ENCODE assay signal across 20 mouse cellular contexts in the genomic region with DNA sequence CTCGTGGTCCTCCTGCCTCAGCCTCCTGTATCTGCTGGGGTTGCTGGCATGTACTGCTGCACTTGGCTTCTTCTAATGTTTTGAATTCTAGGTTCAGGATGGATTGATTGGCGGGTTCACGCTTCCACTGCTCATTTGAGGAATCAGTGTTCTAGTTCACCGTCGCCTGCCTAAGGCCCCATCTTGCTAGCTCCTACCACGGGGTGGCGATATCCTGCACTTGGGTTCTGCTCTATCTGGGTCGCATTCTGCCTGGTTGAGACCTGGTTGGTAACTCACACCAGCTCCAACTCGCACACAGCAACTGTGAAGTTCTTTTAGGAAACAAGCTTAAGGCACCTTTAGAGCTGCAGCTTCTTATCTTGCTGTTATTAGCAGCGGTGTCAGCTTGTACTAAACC. TPM values are rescaled to one million over a fixed set of nuclear protein-coding genes. Genes with fewer than 3 reads are reported as not detected.
DNase-seq lines count a peak whose midpoint lies in the region; ATAC-seq and TF ChIP-seq lines count a peak whose summit lies in the region.
"Had no signal": no experiment of that assay in that cellular context is flagged by ENCODE, and none has a peak within 500 bp of the region (broad histone marks: within the 10 kb centered on the region; RNA-seq: fewer than 3 reads in every experiment).

No protein-coding gene starts in this region.

- 47% methylated on average over 10 of the region's 10 CpGs for WGBS in heart, embryonic 14.5 days
- 82% methylated on average over 10 of the region's 10 CpGs for WGBS in midbrain, embryonic 16.5 days
- WGBS in midbrain, embryonic 14.5 days, result 84% methylated on average over 10 of the region's 10 CpGs
- 77% methylated on average over 10 of the region's 10 CpGs for WGBS in stomach, postnatal 0 days

- peak overlapping the region; percentile 14; the same call in 1 of the 2 replicates for H3K9ac ChIP-seq in heart, embryonic 14.5 days (ENCODE audit: low read length)
- no peak overlapping the region for H3K9ac ChIP-seq in midbrain, embryonic 16.5 days (ENCODE audit: low read depth, low read length)
- H3K9ac ChIP-seq in midbrain, embryonic 14.5 days (replicated peaks; ENCODE audit: low read length), result no peak overlapping the region
- no peak overlapping the region for H3K9ac ChIP-seq in stomach, postnatal 0 days (ENCODE audit: low read length)
- H3K9ac ChIP-seq: forebrain, embryonic 12.5 days; hindbrain, embryonic 14.5 days; intestine, embryonic 15.5 days had no signal

- peaks cover 20 to 33% of the 10 kb centered on the region in 2 experiments for H3K4me1 ChIP-seq in heart, embryonic 14.5 days (ENCODE audit: control insufficient read depth in 2 of 2, insufficient read depth in 2 of 2, low read length in 2 of 2)
- H3K4me1 ChIP-seq in midbrain, embryonic 16.5 days (ENCODE audit: control insufficient read depth, insufficient read depth, low read length), result peaks cover 6% of the 10 kb centered on the region
- no peaks in the 10 kb centered on the region for H3K4me1 ChIP-seq in midbrain, embryonic 14.5 days (ENCODE audit: control insufficient read depth, insufficient read depth, low read length)
- peaks cover 2% of the 10 kb centered on the region; the same call in 1 of the 2 replicates for H3K4me1 ChIP-seq in stomach, postnatal 0 days (replicated peaks; ENCODE audit: control insufficient read depth, insufficient read depth)

- ATAC-seq in heart, embryonic 14.5 days (ENCODE audit: insufficient number of reproducible peaks, insufficient read depth, low FRiP score, low read depth), result no peak
- no peak for ATAC-seq in midbrain, embryonic 16.5 days
- ATAC-seq in midbrain, embryonic 14.5 days (ENCODE audit: low FRiP score, low TSS enrichment), result no peak
- ATAC-seq in stomach, postnatal 0 days (ENCODE audit: low FRiP score, low TSS enrichment), result no peak
- ATAC-seq: intestine, embryonic 15.5 days had no signal

- H3K27ac ChIP-seq in gastrocnemius, adult 2 months, result peak overlapping the region; percentile 20; the same call in 1 of the 2 replicates
- H3K27ac ChIP-seq in heart, embryonic 14.5 days (replicated peaks in 1 of 2; ENCODE audit: control insufficient read depth in 1 of 2, insufficient read depth in 1 of 2, low read depth in 2 of 2, low read length in 2 of 2), result peak overlapping the region; percentile 6 to 24; a peak in 1 of 4 replicates
- H3K27ac ChIP-seq in midbrain, embryonic 16.5 days (ENCODE audit: low read length), result 0 out of 2 replicates have a peak overlapping the region, but pooled peaks have one; percentile 9
- no peak overlapping the region for H3K27ac ChIP-seq in midbrain, embryonic 14.5 days (replicated peaks; ENCODE audit: low read depth, low read length)
- peak overlapping the region; percentile 24; the same call in 1 of the 2 replicates for H3K27ac ChIP-seq in stomach, postnatal 0 days (replicated peaks)
- H3K27ac ChIP-seq: forebrain, embryonic 12.5 days; hindbrain, embryonic 14.5 days; intestine, embryonic 15.5 days; macrophage had no signal

- TF ChIP-seq EP300 in stomach, postnatal 0 days (optimal IDR thresholded peaks at IDR 0.05), result no peak

- no peak for TF ChIP-seq CTCF in gastrocnemius, adult 2 months (IDR thresholded peaks at IDR 0.05)
- TF ChIP-seq CTCF in stomach, postnatal 0 days (IDR thresholded peaks at IDR 0.05; ENCODE audit: low read depth), result peak; percentile 39; the same call in 1 of the 2 replicates

- no peaks in the 10 kb centered on the region for H3K27me3 ChIP-seq in heart, embryonic 14.5 days (ENCODE audit: control insufficient read depth, insufficient read depth, low read length)
- no peaks in the 10 kb centered on the region for H3K27me3 ChIP-seq in midbrain, embryonic 16.5 days (ENCODE audit: control insufficient read depth, insufficient read depth, low read depth, low read length)
- H3K27me3 ChIP-seq in midbrain, embryonic 14.5 days (ENCODE audit: control insufficient read depth, insufficient read depth, low read length), result no peaks in the 10 kb centered on the region
- H3K27me3 ChIP-seq in stomach, postnatal 0 days (ENCODE audit: control insufficient read depth, insufficient read depth, low read length), result no peaks in the 10 kb centered on the region
- H3K27me3 ChIP-seq: forebrain, embryonic 12.5 days; intestine, embryonic 15.5 days had no signal

- H3K4me2 ChIP-seq in heart, embryonic 14.5 days (ENCODE audit: low read length), result peak overlapping the region; percentile 44
- H3K4me2 ChIP-seq in midbrain, embryonic 16.5 days (ENCODE audit: low read length), result no peak overlapping the region
- no peak overlapping the region for H3K4me2 ChIP-seq in midbrain, embryonic 14.5 days (ENCODE audit: low read length)
- H3K4me2 ChIP-seq in stomach, postnatal 0 days (replicated peaks; ENCODE audit: low read depth), result no peak overlapping the region
- H3K4me2 ChIP-seq: forebrain, embryonic 12.5 days; hindbrain, embryonic 14.5 days; intestine, embryonic 15.5 days; liver, embryonic 11.5 days had no signal

- no peaks in the 10 kb centered on the region for H3K9me3 ChIP-seq in heart, embryonic 14.5 days (ENCODE audit: control insufficient read depth, low read length)
- no peaks in the 10 kb centered on the region for H3K9me3 ChIP-seq in midbrain, embryonic 16.5 days (replicated peaks; ENCODE audit: control insufficient read depth, low read length, poor library complexity, severe bottlenecking)
- no peaks in the 10 kb centered on the region for H3K9me3 ChIP-seq in midbrain, embryonic 14.5 days (ENCODE audit: control insufficient read depth, low read length)
- no peaks in the 10 kb centered on the region for H3K9me3 ChIP-seq in stomach, postnatal 0 days (ENCODE audit: control insufficient read depth, low read length)
- H3K9me3 ChIP-seq: forebrain, embryonic 12.5 days; intestine, embryonic 15.5 days had no signal

- no peak overlapping the region for H3K4me3 ChIP-seq in gastrocnemius, adult 2 months
- no peak overlapping the region for H3K4me3 ChIP-seq in heart, embryonic 14.5 days (ENCODE audit: control insufficient read depth in 1 of 2, insufficient read depth in 1 of 2, low read depth in 1 of 2, low read length in 2 of 2)
- no peak overlapping the region for H3K4me3 ChIP-seq in midbrain, embryonic 16.5 days (ENCODE audit: low read depth, low read length)
- no peak overlapping the region for H3K4me3 ChIP-seq in midbrain, embryonic 14.5 days (replicated peaks; ENCODE audit: low read depth, low read length)
- H3K4me3 ChIP-seq in stomach, postnatal 0 days (ENCODE audit: low read depth, low read length), result no peak overlapping the region
- H3K4me3 ChIP-seq: forebrain, embryonic 12.5 days; intestine, embryonic 15.5 days had no signal

- no peaks in the 10 kb centered on the region for H3K36me3 ChIP-seq in heart, embryonic 14.5 days (ENCODE audit: control insufficient read depth, insufficient read depth, low read length)
- H3K36me3 ChIP-seq in midbrain, embryonic 16.5 days (ENCODE audit: control insufficient read depth, insufficient read depth, low read length), result no peaks in the 10 kb centered on the region
- no peaks in the 10 kb centered on the region for H3K36me3 ChIP-seq in midbrain, embryonic 14.5 days (ENCODE audit: control insufficient read depth, insufficient read depth, low read length)
- no peaks in the 10 kb centered on the region for H3K36me3 ChIP-seq in stomach, postnatal 0 days (ENCODE audit: control insufficient read depth, insufficient read depth, low read length)
- H3K36me3 ChIP-seq: forebrain, embryonic 12.5 days; intestine, embryonic 15.5 days had no signal

- no peak for DNase-seq in gastrocnemius, adult 2 months
- no peak for DNase-seq in gastrocnemius, postnatal 10 days
- no peak for DNase-seq in heart, adult 8-10 months (ENCODE audit: low spot score)
- no peak for DNase-seq in midbrain, embryonic 14.5 days
- no peak for DNase-seq in stomach, postnatal 0 days (ENCODE audit: low spot score)
- DNase-seq in cerebellum, adult 11-12 months, result no peak
- DNase-seq: adrenal gland, adult 2 months; cerebellum, adult 9-10 months; kidney, adult 9 months; kidney, postnatal 36 days; lung, adult 18-20 months; retina, postnatal 1 day; thymus, postnatal 25 days had no signal

- intact Hi-C loops in gastrocnemius, adult 2 months (cut with DNase I), result no loop called here

RNA-seq across cellular contexts. Expression of a gene that starts 33.8 kb away (rescaled TPM):
- 10 to 100 TPM; 81.7 to 85.5 TPM for total RNA-seq in gastrocnemius, adult 2 months (2021)
- total RNA-seq in gastrocnemius, postnatal 10 days (2021), result 100 to 1,000 TPM; 116 to 125 TPM
- 71.5 and 76.3 TPM in 2 replicates for polyA plus RNA-seq in heart, embryonic 14.5 days (2014; fragmentation: Nextera tagmentation; extraction: Ambion mirVana)
- total RNA-seq in heart, adult 8-10 months (2022), result 10 to 100 TPM; 59.3 to 70.7 (median 65.1) TPM
- 171 and 177 TPM in 2 replicates for polyA plus RNA-seq in midbrain, embryonic 16.5 days (2015; fragmentation: Nextera tagmentation; extraction: Ambion mirVana)
- 105 and 161 TPM in 2 replicates for polyA plus RNA-seq in midbrain, embryonic 14.5 days (2014; fragmentation: Nextera tagmentation; extraction: Ambion mirVana)
- polyA plus RNA-seq in stomach, postnatal 0 days (2015; fragmentation: Nextera tagmentation; extraction: Ambion mirVana), result 25.7 and 29.2 TPM in 2 replicates

RNA-seq across cellular contexts. Expression of a gene that starts 34.1 kb away (rescaled TPM):
- total RNA-seq in gastrocnemius, adult 2 months (2021), result 1 to 10 TPM; 2.0 to 2.3 TPM
- 1 to 10 TPM; 2.6 to 4.5 TPM for total RNA-seq in gastrocnemius, postnatal 10 days (2021)
- polyA plus RNA-seq in heart, embryonic 14.5 days (2014; fragmentation: Nextera tagmentation; extraction: Ambion mirVana), result 8.8 and 9.9 TPM in 2 replicates
- total RNA-seq in heart, adult 8-10 months (2022), result 1 to 10 TPM; 3.4 to 5.3 (median 4.2) TPM
- 9.8 and 11.6 TPM in 2 replicates for polyA plus RNA-seq in midbrain, embryonic 16.5 days (2015; fragmentation: Nextera tagmentation; extraction: Ambion mirVana)
- 13.7 and 18.8 TPM in 2 replicates for polyA plus RNA-seq in midbrain, embryonic 14.5 days (2014; fragmentation: Nextera tagmentation; extraction: Ambion mirVana)
- polyA plus RNA-seq in stomach, postnatal 0 days (2015; fragmentation: Nextera tagmentation; extraction: Ambion mirVana), result 4.4 and 5.5 TPM in 2 replicates
